Mouse (Mus musculus): ENCODE data around the gene Pfn3. TPM values are rescaled to one million over a fixed set of nuclear protein-coding genes. Genes with fewer than 3 reads are reported as not detected.

Pfn3 gene
- polyA plus RNA-seq, 1 experiment from 2014 or later = not detected

- H3K4me3 ChIP-seq (ENCODE audit: low read depth, low read length) = no peak overlapping the region
- H3K36me3 ChIP-seq (ENCODE audit: control insufficient read depth, insufficient read depth, low read length) = no peaks in the 10 kb centered on the region
- H3K27ac ChIP-seq (ENCODE audit: low read length) = no peak overlapping the region
- no peak for ATAC-seq (ENCODE audit: insufficient number of reproducible peaks, insufficient read depth, low FRiP score, low read depth)
- no peaks in the 10 kb centered on the region for H3K4me1 ChIP-seq (ENCODE audit: control insufficient read depth, insufficient read depth, low read length)
- H3K9me3 ChIP-seq (ENCODE audit: control insufficient read depth, low read depth, low read length) = no peaks in the 10 kb centered on the region
- H3K27me3 ChIP-seq (ENCODE audit: control insufficient read depth, insufficient read depth, low read length) = no peaks in the 10 kb centered on the region
- no peak overlapping the region for H3K4me2 ChIP-seq (replicated peaks; ENCODE audit: low read depth, low read length)
- no peak overlapping the region for H3K9ac ChIP-seq (replicated peaks; ENCODE audit: low read depth, low read length)
- WGBS = 69% methylated on average over 13 of the region's 13 CpGs
These were observed 9.1 kb downstream of the Pfn3 start for GRCm38 (mm10) chr13:55405783-55406390.

DNA sequence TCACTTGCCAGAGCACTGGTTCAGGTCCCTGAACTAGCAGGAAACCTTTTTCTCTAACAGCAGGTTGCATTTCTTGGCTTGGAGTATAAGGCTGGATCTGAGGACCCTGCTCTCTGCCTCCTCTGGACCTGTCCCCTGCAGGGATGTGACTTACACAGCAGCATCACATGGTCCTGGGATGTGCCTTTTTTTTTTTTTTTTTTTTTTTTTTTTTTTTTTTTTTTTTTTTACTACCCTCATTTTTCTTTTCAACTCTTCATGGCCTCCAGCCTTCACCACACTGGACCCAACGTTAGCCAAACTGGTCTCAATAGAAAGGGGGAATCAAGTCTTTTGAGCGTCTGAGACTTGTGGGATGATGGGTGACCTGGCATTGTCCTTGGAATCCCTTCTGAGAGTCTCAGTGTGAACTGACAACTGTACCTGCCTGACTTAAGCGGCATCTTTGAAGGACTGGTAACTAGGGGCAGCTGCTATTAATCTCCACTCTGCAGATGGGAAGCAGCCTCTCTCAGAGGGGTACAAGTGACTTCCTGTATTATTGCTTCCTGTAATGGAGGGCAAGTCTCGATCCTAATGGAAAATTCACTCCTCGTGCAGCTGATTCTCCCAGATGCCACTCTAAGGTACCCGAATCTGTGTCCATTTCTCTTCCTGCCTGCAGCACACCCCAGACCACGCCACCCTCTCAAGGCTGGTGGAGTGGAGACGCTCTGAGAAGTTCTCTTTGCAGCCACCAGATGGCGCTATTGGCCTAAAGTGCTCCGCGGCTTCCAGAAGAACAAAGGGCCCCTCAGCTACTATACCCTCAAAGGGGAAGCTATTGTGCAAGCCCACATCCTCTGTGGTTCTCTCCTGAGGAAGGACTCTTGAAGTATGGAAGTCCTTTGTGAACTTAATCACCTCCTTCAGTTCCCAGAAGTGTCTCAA, 9.9 kb downstream of the Pfn3 start:
- H3K36me3 ChIP-seq (ENCODE audit: control insufficient read depth, insufficient read depth, low read length) = no peaks in the 10 kb centered on the region
- peak; percentile 65; the same call in 1 of the 2 replicates for ATAC-seq (ENCODE audit: insufficient number of reproducible peaks, insufficient read depth, low FRiP score, low read depth)
- H3K9ac ChIP-seq (replicated peaks; ENCODE audit: low read depth, low read length) = no peak overlapping the region
- WGBS = 12% methylated on average over 11 of the region's 11 CpGs
- H3K4me2 ChIP-seq (replicated peaks; ENCODE audit: low read depth, low read length) = 0 out of 2 replicates have a peak overlapping the region, but pooled peaks have one; percentile 12
- no peak overlapping the region for H3K4me3 ChIP-seq (ENCODE audit: low read depth, low read length)
- H3K27me3 ChIP-seq (ENCODE audit: control insufficient read depth, insufficient read depth, low read length) = no peaks in the 10 kb centered on the region
- no peaks in the 10 kb centered on the region for H3K4me1 ChIP-seq (ENCODE audit: control insufficient read depth, insufficient read depth, low read length)
- H3K27ac ChIP-seq (ENCODE audit: low read length) = no peak overlapping the region
- H3K9me3 ChIP-seq (ENCODE audit: control insufficient read depth, low read depth, low read length) = no peaks in the 10 kb centered on the region

GRCm38 (mm10) chr13:55403935-55404852, 10.8 kb downstream of the Pfn3 start:
- no peaks in the 10 kb centered on the region for H3K4me1 ChIP-seq (ENCODE audit: control insufficient read depth, insufficient read depth, low read length)
- WGBS = 69% methylated on average over 15 of the region's 15 CpGs
- ATAC-seq (ENCODE audit: insufficient number of reproducible peaks, insufficient read depth, low FRiP score, low read depth) = no peak
- 0 out of 2 replicates have a peak overlapping the region, but pooled peaks have one; percentile 10 for H3K27ac ChIP-seq (ENCODE audit: low read length)
- no peaks in the 10 kb centered on the region for H3K9me3 ChIP-seq (ENCODE audit: control insufficient read depth, low read depth, low read length)
- H3K27me3 ChIP-seq (ENCODE audit: control insufficient read depth, insufficient read depth, low read length) = no peaks in the 10 kb centered on the region
- H3K9ac ChIP-seq (replicated peaks; ENCODE audit: low read depth, low read length) = no peak overlapping the region
- no peak overlapping the region for H3K4me2 ChIP-seq (replicated peaks; ENCODE audit: low read depth, low read length)
- no peak overlapping the region for H3K4me3 ChIP-seq (ENCODE audit: low read depth, low read length)
- no peaks in the 10 kb centered on the region for H3K36me3 ChIP-seq (ENCODE audit: control insufficient read depth, insufficient read depth, low read length)

GRCm38 (mm10) chr13:55403266-55403665, 11.8 kb downstream of the Pfn3 start:
- Histone ChIP-seq H3K4me2 (replicated peaks; ENCODE audit: low read depth, low read length) (no peak overlapping the region), H3K27ac (ENCODE audit: low read length) (no peak overlapping the region), H3K9ac (replicated peaks; ENCODE audit: low read depth, low read length) (no peak overlapping the region), H3K27me3 (ENCODE audit: control insufficient read depth, insufficient read depth, low read length) (no peaks in the 10 kb centered on the region), H3K4me3 (ENCODE audit: low read depth, low read length) (no peak overlapping the region), H3K4me1 (ENCODE audit: control insufficient read depth, insufficient read depth, low read length) (no peaks in the 10 kb centered on the region), H3K36me3 (ENCODE audit: control insufficient read depth, insufficient read depth, low read length) (no peaks in the 10 kb centered on the region), H3K9me3 (ENCODE audit: control insufficient read depth, low read depth, low read length) (no peaks in the 10 kb centered on the region)
- ATAC-seq (ENCODE audit: insufficient number of reproducible peaks, insufficient read depth, low FRiP score, low read depth) = no peak
- 70% methylated on average over 7 of the region's 7 CpGs for WGBS

DNA sequence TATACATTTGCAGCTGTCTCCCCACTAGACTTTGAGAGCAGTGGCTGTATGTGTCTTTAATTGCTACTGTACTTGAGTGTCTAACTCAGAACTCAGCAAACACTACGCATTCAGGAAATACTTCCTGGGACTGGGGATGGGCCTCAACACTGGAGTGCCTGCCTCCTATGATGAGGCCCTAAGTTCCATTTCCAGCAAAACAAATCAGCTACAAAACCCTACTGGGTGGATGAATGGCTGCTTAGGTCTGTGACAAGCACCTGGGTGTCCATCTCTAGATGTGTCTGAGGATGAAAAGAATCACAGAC, 15.0 kb downstream of the Pfn3 start:
- no peak overlapping the region for H3K9ac ChIP-seq (replicated peaks; ENCODE audit: low read depth, low read length)
- ATAC-seq (ENCODE audit: insufficient number of reproducible peaks, insufficient read depth, low FRiP score, low read depth) = no peak
- H3K4me1 ChIP-seq (ENCODE audit: control insufficient read depth, insufficient read depth, low read length) = no peaks in the 10 kb centered on the region
- H3K36me3 ChIP-seq (ENCODE audit: control insufficient read depth, insufficient read depth, low read length) = no peaks in the 10 kb centered on the region
- H3K27ac ChIP-seq (ENCODE audit: low read length) = no peak overlapping the region
- H3K9me3 ChIP-seq (ENCODE audit: control insufficient read depth, low read depth, low read length) = no peaks in the 10 kb centered on the region
- H3K27me3 ChIP-seq (ENCODE audit: control insufficient read depth, insufficient read depth, low read length) = no peaks in the 10 kb centered on the region
- 65% methylated on average over 1 of the region's 1 CpGs for WGBS
- no peak overlapping the region for H3K4me3 ChIP-seq (ENCODE audit: low read depth, low read length)
- no peak overlapping the region for H3K4me2 ChIP-seq (replicated peaks; ENCODE audit: low read depth, low read length)

- Histone ChIP-seq H3K4me3 (ENCODE audit: low read depth, low read length) (no peak overlapping the region), H3K9me3 (ENCODE audit: control insufficient read depth, low read depth, low read length) (no peaks in the 10 kb centered on the region), H3K27ac (ENCODE audit: low read length) (no peak overlapping the region), H3K36me3 (ENCODE audit: control insufficient read depth, insufficient read depth, low read length) (no peaks in the 10 kb centered on the region), H3K4me1 (ENCODE audit: control insufficient read depth, insufficient read depth, low read length) (no peaks in the 10 kb centered on the region), H3K4me2 (replicated peaks; ENCODE audit: low read depth, low read length) (no peak overlapping the region), H3K9ac (replicated peaks; ENCODE audit: low read depth, low read length) (no peak overlapping the region), H3K27me3 (ENCODE audit: control insufficient read depth, insufficient read depth, low read length) (no peaks in the 10 kb centered on the region)
- WGBS = 60% methylated on average over 5 of the region's 5 CpGs
- ATAC-seq (ENCODE audit: insufficient number of reproducible peaks, insufficient read depth, low FRiP score, low read depth) = no peak
These were observed 15.6 kb downstream of the Pfn3 start for GRCm38 (mm10) chr13:55399300-55400038.

DNA sequence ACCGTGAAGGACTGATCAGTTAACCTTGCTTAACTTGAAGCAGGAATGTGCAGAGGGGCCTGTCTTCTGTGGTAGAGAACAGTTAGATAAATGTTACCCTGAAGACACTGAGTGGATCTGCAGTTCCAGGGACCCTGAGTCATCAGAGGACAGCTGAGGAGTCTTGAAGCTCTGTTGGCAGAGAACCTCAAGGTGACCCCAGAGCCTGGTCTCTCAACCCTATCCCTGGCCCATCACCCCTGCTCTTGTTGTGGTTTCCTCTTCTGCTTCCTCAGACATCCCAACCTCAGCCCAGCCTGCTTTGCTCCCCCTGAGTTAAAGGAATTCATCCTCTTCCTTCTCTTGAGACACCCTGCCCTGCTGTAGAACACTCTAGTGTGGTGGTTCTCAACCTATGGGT, 16.9 kb downstream of the Pfn3 start, which contains the start of gene Slc34a1:
Slc34a1 (plus strand) TSS at position 100 of the 400 bp plus-strand sequence.
- Histone ChIP-seq H3K36me3 (ENCODE audit: control insufficient read depth, insufficient read depth, low read length) (no peaks in the 10 kb centered on the region), H3K4me2 (replicated peaks; ENCODE audit: low read depth, low read length) (no peak within 1 kb of the TSS), H3K9ac (replicated peaks; ENCODE audit: low read depth, low read length) (no peak within 1 kb of the TSS), H3K27me3 (ENCODE audit: control insufficient read depth, insufficient read depth, low read length) (no peaks in the 10 kb centered on the region), H3K4me3 (ENCODE audit: low read depth, low read length) (no peak within 1 kb of the TSS), H3K9me3 (ENCODE audit: control insufficient read depth, low read depth, low read length) (no peaks in the 10 kb centered on the region), H3K4me1 (ENCODE audit: control insufficient read depth, insufficient read depth, low read length) (no peaks in the 10 kb centered on the region), H3K27ac (ENCODE audit: low read length) (no peak within 1 kb of the TSS)
- no peak for ATAC-seq (ENCODE audit: insufficient number of reproducible peaks, insufficient read depth, low FRiP score, low read depth)
- whole genome bisulfite sequencing = 72% methylated on average over 1 of the region's 1 CpGs

All from stomach, embryonic 14.5 days (tissue).